Mouse (Mus musculus) embryo, embryonic 10 days (tissue): Measurements from ENCODE around the gene Pet100.
"Not testable (repeated sequence)": the region's sequence is repeated elsewhere in the genome, so short reads cannot be mapped to it uniquely, and the experiment has no call there.

ENCODE experiments used
- DNase-seq: peaks from one replicate; pipeline ENCODE4 v3.0.0-alpha.2; 2015; ENCODE audit warnings: low spot score

Pet100 gene

GRCm38 (mm10) chr8:3621199-3621970 lies at the start of gene Pet100, which contains the start of gene Xab2:
TSS of gene Pet100 (plus strand) at chr8:3621548.
TSS of gene Xab2 (minus strand) at chr8:3621316.
- DNase-seq: peak; percentile 100

GRCm38 (mm10) chr8:3574546-3574945 lies 46.8 kb upstream of the Pet100 start:
- DNase-seq: no peak

- no peak for DNase-seq
These were observed 45.0 kb upstream of the Pet100 start for GRCm38 (mm10) chr8:3576211-3576960.

GRCm38 (mm10) chr8:3579390-3580364 lies 41.7 kb upstream of the Pet100 start:
- DNase-seq: no peak

GRCm38 (mm10) chr8:3581961-3582360 lies 39.4 kb upstream of the Pet100 start:
- not testable (repeated sequence) for DNase-seq

GRCm38 (mm10) chr8:3586452-3586851 lies 34.9 kb upstream of the Pet100 start:
- no peak for DNase-seq

GRCm38 (mm10) chr8:3586993-3587390 lies 34.4 kb upstream of the Pet100 start, which contains the start of gene Camsap3:
TSS of gene Camsap3 (plus strand) at chr8:3587293.
- DNase-seq: peak; percentile 2

- peak; percentile 75 for DNase-seq
These were observed 33.7 kb upstream of the Pet100 start for GRCm38 (mm10) chr8:3587391-3588257.

GRCm38 (mm10) chr8:3588258-3588633 lies 33.1 kb upstream of the Pet100 start:
- DNase-seq: no peak

GRCm38 (mm10) chr8:3593470-3593869 lies 27.9 kb upstream of the Pet100 start:
- no peak for DNase-seq

GRCm38 (mm10) chr8:3594466-3594865 lies 26.9 kb upstream of the Pet100 start:
- DNase-seq: no peak

GRCm38 (mm10) chr8:3598054-3598453 lies 23.3 kb upstream of the Pet100 start:
- DNase-seq: no peak

- DNase-seq: no peak
These were observed 22.1 kb upstream of the Pet100 start for GRCm38 (mm10) chr8:3599219-3599618.

- no peak for DNase-seq
These were observed 20.9 kb upstream of the Pet100 start for GRCm38 (mm10) chr8:3600401-3600800.

- no peak for DNase-seq
These were observed 17.9 kb upstream of the Pet100 start for GRCm38 (mm10) chr8:3603439-3603838.

GRCm38 (mm10) chr8:3606593-3606992 lies 14.8 kb upstream of the Pet100 start:
- no peak for DNase-seq

- no peak for DNase-seq
These were observed 13.5 kb upstream of the Pet100 start for GRCm38 (mm10) chr8:3607822-3608221.

- DNase-seq: no peak
These were observed 12.1 kb upstream of the Pet100 start for GRCm38 (mm10) chr8:3609046-3609815.

GRCm38 (mm10) chr8:3609816-3610150 lies 11.6 kb upstream of the Pet100 start:
- no peak for DNase-seq

GRCm38 (mm10) chr8:3622119-3622518 lies 771 bp downstream of the Pet100 start:
- no peak for DNase-seq
